Mouse (Mus musculus): ENCODE results near the gene Eps8l1. TPM values are rescaled to one million over a fixed set of nuclear protein-coding genes. Genes with fewer than 3 reads are reported as not detected.

Eps8l1 gene
- 1.0 TPM for polyA plus RNA-seq (2015; fragmentation: Illumina TruSeq; extraction: RNeasy Lipid Tissue Mini Kit (QIAGEN cat#74804); ENCODE audit: insufficient read depth, low read depth, low replicate concordance)

DNA sequence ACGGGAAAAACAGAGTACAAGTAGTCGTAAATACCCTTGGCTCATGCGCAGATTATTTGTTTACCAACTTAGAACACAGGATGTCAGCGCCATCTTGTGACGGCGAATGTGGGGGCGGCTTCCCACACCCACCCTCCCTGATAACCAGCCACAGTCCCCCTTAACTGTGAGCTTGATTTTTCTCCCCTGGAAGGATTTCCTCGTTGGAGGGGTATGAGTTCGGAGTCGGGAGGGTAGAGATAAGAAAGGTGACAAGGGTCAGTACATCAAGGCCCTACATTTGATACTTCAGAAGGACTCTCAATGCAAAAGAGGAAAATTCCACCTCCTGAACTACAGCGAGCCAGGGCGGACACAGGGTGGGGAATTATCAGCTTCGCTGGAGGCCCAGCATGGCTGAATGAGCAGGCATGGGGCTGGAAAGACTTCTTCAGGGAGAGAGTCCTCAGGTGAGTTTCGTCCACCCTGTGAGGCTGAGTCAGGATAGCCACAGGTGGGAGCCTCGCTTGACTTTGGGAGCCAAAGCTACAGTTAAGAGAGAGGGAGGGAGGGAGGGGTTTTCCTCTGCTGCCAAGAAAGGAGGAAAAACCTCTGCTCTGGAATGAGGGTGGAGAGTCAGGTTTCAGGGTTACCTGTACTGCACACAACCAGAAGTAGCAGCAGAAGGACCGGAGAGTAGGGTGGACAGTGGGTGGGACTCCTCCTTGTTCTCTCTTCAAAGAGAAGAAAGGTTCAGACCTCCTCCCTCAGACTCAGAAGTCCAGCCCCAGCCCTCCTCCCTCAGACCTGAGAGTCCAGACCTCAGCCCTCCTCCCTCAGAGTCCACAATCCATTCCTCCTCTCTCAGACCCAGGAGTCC lies at the start of gene Eps8l1:
Gene Eps8l1 (plus strand): TSS at position 99 of the 859 bp plus-strand sequence.

DNA sequence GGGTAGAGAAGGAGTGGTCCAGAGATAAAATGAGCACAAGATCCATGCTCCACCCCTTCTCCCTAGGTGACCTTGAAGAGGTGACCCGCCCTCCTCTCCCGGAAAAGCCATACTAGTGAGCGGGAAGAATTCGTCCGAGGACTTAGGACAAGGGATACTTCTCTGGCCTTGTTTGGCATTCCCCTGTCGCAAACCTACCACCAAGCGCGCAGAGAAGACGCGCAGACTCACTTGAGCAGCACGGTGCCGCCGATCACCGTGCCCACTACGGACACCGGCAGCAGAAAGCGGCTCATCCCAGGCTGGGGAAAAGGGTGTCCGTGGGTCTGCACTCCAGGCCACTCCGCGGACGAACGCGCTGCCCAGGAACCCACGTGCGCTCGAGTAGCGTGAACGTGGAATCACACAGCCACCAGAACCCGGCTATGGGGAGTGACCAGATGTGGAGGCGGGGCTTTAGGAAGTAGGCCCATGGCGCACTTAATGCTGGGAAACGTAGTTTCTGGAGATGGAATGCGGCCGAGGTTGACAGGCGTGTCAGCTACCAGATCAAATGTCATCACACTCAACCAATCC lies 15.2 kb upstream of the Eps8l1 start, which contains the start of gene Rdh13:
Gene Rdh13 (minus strand): TSS at position 434 of the 576 bp plus-strand sequence.

DNA sequence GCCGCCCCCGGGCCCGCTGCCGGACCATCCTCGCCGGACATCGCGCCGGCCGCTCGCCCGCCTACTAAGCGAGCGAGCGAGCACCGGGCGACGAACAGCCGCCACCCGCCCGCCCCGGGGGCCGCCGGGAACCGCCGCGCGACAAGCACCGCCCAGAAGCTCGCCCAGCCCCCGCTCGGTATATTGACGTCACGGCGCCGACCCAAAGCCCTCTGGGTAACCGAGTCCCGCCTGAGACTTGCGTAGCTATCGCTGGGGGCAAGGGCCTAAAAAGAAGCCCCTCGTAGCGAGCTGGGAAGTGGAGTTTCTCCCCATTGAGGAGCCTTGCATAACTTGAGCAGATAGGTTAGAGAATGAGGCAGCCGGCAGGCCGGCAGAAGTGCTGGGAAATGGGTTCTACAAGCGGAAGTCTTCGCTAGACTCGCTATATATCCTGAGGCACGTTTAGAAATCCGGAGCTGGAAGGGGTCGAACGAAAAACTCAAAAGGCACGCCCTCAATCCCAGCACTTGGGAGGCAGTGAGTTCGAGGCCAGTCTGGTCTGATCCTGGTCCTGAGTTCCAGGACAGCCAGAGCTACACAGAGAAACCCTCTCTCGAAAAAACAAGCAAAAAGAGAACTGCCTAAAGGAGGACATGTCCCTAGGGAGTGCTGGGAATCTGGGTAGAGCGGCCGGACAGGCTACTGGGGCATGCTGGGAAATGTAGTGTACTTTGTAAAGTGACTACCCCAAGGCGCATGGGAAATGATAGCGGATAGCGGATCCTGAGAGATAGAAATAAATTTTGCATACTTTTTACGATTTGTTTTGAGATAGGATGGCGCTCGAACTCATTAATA lies 41.3 kb downstream of the Eps8l1 start, which contains the start of gene Ppp1r12c:
Gene Ppp1r12c (minus strand): TSS at position 123 of the 840 bp plus-strand sequence.

DNA sequence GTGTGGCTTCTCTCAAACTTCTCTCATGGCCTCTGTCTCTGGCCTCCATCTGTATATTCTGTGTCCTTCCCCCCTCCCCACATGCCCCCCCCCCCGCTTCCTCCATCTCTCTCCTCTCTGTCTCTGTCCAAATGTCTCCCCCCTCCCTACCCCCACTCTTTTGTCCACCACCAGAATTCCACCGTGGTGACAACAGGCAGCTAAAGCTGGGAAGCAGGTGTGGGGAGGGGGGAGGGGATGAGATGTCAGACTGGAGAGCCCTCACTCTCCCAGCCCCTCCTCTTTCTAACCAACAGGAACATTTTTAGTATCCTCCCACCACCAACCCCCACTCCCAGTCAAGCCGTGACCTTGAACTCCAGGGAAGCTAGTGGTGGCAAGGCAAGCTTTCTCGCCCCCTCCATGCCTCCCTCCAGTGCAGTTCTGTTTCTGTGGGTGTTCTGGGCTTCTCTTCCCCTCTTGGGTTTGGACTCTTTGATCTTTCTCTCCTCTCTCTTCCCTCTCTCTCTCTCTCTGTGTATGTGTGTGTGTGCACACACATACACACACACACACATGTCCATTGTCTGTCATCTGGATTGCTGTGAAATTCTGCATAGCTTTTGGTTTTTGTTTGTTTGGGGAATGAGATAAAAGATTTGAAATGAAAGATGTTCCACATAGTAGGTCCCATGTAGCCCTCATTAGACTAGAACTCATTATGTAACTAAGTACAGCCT lies 56.0 kb downstream of the Eps8l1 start, which contains the start of gene Tnnt1:
Gene Tnnt1 (minus strand): TSS at position 51 of the 719 bp plus-strand sequence.

DNA sequence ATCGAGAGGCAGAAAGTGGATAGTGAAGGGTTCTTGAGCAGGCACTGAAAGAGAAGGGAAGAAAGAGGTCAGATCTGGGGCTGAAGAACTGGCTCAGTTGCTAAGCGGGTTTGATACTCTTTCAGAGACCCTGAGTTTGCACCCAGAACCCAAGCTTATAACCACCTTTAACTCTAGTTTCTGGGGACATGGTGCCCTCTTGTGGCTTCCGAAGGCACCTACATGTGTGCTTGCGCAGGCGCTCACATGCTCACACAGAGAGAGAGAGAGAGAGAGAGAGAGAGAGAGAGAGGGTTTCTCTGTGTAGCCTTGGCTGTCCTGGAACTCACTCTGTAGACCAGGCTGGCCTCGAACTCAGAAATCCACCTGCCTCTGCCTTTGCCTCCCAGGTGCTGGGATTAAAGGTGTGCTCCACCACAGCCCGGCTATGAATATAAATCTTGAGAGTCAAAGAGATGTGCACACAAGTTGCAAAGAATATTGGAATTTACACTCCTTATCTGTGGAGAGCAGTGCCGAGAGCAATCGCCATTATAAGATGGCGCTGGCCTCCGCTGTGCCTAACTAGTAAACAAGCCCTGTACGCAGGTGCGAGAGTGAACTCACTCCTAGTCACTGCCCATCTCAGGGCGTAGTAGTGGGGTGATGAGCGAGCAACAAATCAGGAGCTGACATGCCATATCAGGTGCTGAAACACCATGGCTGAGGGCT lies 63.9 kb downstream of the Eps8l1 start, which contains the start of gene Tnni3:
Gene Tnni3 (minus strand): TSS at position 18 of the 711 bp plus-strand sequence.

Other genes starting within 250 kb of the Eps8l1 start
- gene Lilra5, start 222.9 kb upstream of the Eps8l1 start, polyA plus RNA-seq (2015; fragmentation: Illumina TruSeq; extraction: RNeasy Lipid Tissue Mini Kit (QIAGEN cat#74804); ENCODE audit: insufficient read depth, low read depth, low replicate concordance) = not detected
- gene Ncr1, start 123.0 kb upstream of the Eps8l1 start, polyA plus RNA-seq (2015; fragmentation: Illumina TruSeq; extraction: RNeasy Lipid Tissue Mini Kit (QIAGEN cat#74804); ENCODE audit: insufficient read depth, low read depth, low replicate concordance) = not detected
- not detected for gene Gp6, start 62.9 kb upstream of the Eps8l1 start, polyA plus RNA-seq (2015; fragmentation: Illumina TruSeq; extraction: RNeasy Lipid Tissue Mini Kit (QIAGEN cat#74804); ENCODE audit: insufficient read depth, low read depth, low replicate concordance)
- 2.6 TPM for gene Rdh13, start 15.0 kb upstream of the Eps8l1 start, polyA plus RNA-seq (2015; fragmentation: Illumina TruSeq; extraction: RNeasy Lipid Tissue Mini Kit (QIAGEN cat#74804); ENCODE audit: insufficient read depth, low read depth, low replicate concordance)
- gene Ppp1r12c, start 41.0 kb downstream of the Eps8l1 start, polyA plus RNA-seq (2015; fragmentation: Illumina TruSeq; extraction: RNeasy Lipid Tissue Mini Kit (QIAGEN cat#74804); ENCODE audit: insufficient read depth, low read depth, low replicate concordance) = 54.2 TPM
- gene Tnnt1, start 55.7 kb downstream of the Eps8l1 start, polyA plus RNA-seq (2015; fragmentation: Illumina TruSeq; extraction: RNeasy Lipid Tissue Mini Kit (QIAGEN cat#74804); ENCODE audit: insufficient read depth, low read depth, low replicate concordance) = not detected
- 7.7 TPM for gene Tnni3, start 63.6 kb downstream of the Eps8l1 start, polyA plus RNA-seq (2015; fragmentation: Illumina TruSeq; extraction: RNeasy Lipid Tissue Mini Kit (QIAGEN cat#74804); ENCODE audit: insufficient read depth, low read depth, low replicate concordance)
- gene Dnaaf3, start 71.8 kb downstream of the Eps8l1 start, polyA plus RNA-seq (2015; fragmentation: Illumina TruSeq; extraction: RNeasy Lipid Tissue Mini Kit (QIAGEN cat#74804); ENCODE audit: insufficient read depth, low read depth, low replicate concordance) = 0.48 TPM
- 2.9 TPM for gene Syt5, start 86.9 kb downstream of the Eps8l1 start, polyA plus RNA-seq (2015; fragmentation: Illumina TruSeq; extraction: RNeasy Lipid Tissue Mini Kit (QIAGEN cat#74804); ENCODE audit: insufficient read depth, low read depth, low replicate concordance)
- gene Ptprh, start 143.4 kb downstream of the Eps8l1 start, polyA plus RNA-seq (2015; fragmentation: Illumina TruSeq; extraction: RNeasy Lipid Tissue Mini Kit (QIAGEN cat#74804); ENCODE audit: insufficient read depth, low read depth, low replicate concordance) = not detected
- 8.3 TPM for gene Tmem86b, start 170.7 kb downstream of the Eps8l1 start, polyA plus RNA-seq (2015; fragmentation: Illumina TruSeq; extraction: RNeasy Lipid Tissue Mini Kit (QIAGEN cat#74804); ENCODE audit: insufficient read depth, low read depth, low replicate concordance)
- 12.0 TPM for gene Ppp6r1, start 198.3 kb downstream of the Eps8l1 start, polyA plus RNA-seq (2015; fragmentation: Illumina TruSeq; extraction: RNeasy Lipid Tissue Mini Kit (QIAGEN cat#74804); ENCODE audit: insufficient read depth, low read depth, low replicate concordance)
- 10.8 TPM for gene Hspbp1, start 224.4 kb downstream of the Eps8l1 start, polyA plus RNA-seq (2015; fragmentation: Illumina TruSeq; extraction: RNeasy Lipid Tissue Mini Kit (QIAGEN cat#74804); ENCODE audit: insufficient read depth, low read depth, low replicate concordance)
- gene Brsk1, start 229.9 kb downstream of the Eps8l1 start, polyA plus RNA-seq (2015; fragmentation: Illumina TruSeq; extraction: RNeasy Lipid Tissue Mini Kit (QIAGEN cat#74804); ENCODE audit: insufficient read depth, low read depth, low replicate concordance) = 2.4 TPM